Mouse (Mus musculus): ENCODE measurements around the gene Camk1d.

- TF ChIP-seq POLR2A (IDR thresholded peaks at IDR 0.05; ENCODE audit: insufficient read depth, low read length) (no peak), CTCF (IDR thresholded peaks at IDR 0.05; ENCODE audit: low read depth, low read length) (no peak)
These were observed 33.0 kb downstream of the Camk1d start for GRCm38 (mm10) chr2:5681302-5681701.

Data from ES-Bruce4 (cell line).